Mouse (Mus musculus): Measurements from ENCODE around the gene Smad3.

DNA sequence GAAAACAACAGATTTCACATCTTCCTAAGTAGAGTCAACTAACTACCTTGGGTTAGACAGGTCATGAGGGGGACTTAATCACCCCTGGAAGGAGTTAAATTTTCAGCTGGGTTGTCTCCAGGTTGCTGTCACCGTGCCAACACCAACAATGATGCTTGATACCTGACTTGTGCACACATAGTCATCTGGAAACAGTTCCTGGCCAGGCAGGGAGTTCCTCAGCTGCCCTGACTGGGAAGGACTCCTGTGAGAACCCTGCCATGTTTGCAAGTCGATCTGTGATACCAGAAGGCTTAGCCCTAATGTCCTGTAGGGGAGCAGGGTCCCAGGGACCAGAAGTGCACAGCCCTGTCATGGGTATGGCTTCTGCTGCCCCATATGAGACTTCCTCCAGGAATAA, 65.8 kb downstream of the Smad3 start:
- TF ChIP-seq EP300 (IDR thresholded peaks at IDR 0.05; ENCODE audit: insufficient read depth, low read depth, low read length) (no peak), CTCF (IDR thresholded peaks at IDR 0.05) (no peak), POLR2A (IDR thresholded peaks at IDR 0.05; ENCODE audit: insufficient read depth, low read depth, low read length) (no peak)

Data from heart, adult 2 months (tissue).